Mouse (Mus musculus) neural tube, embryonic 14.5 days (tissue): ENCODE measurements around the gene 9530003J23Rik. TPM values are rescaled to one million over a fixed set of nuclear protein-coding genes. Genes with fewer than 3 reads are reported as not detected.

Source experiments
- ATAC-seq: fragments of 200-750 bp; cut with Nextera tagmentation; 2 replicates; pipeline ENCODE4 v1.8.0; 2017; ENCODE audit warnings: low read depth, mild to moderate bottlenecking, moderate TSS enrichment, moderate library complexity
- H3K27ac ChIP-seq: fragments of 300-500 bp; sonication (generic); 2 replicates; pipeline ENCODE4 v1.5.1; 2014; ENCODE audit warnings: low read depth, mild to moderate bottlenecking, control low read depth, low read length, moderate library complexity, mixed read lengths
- H3K27me3 ChIP-seq: fragments of 300-500 bp; sonication (generic); 2 replicates; pipeline ENCODE4 v1.6.1; 2014; ENCODE audit warnings: low read length; ENCODE audit not compliant: control insufficient read depth, insufficient read depth
- H3K36me3 ChIP-seq: fragments of 300-500 bp; sonication (generic); 2 replicates; pipeline ENCODE4 v1.6.1; 2014; ENCODE audit warnings: low read length, mixed read lengths; ENCODE audit not compliant: control insufficient read depth, insufficient read depth
- H3K4me1 ChIP-seq: fragments of 300-500 bp; sonication (generic); 2 replicates; pipeline ENCODE4 v1.6.1; 2014; ENCODE audit warnings: low read length; ENCODE audit not compliant: control insufficient read depth, insufficient read depth
- H3K4me2 ChIP-seq: fragments of 300-500 bp; sonication (generic); 2 replicates; pipeline ENCODE4 v1.6.1; 2014; ENCODE audit warnings: mild to moderate bottlenecking, low read depth, low read length, control low read depth
- H3K4me3 ChIP-seq: fragments of 300-500 bp; sonication (generic); 2 replicates; pipeline ENCODE4 v1.5.1; 2014; ENCODE audit warnings: low read depth, low read length, control low read depth, mixed read lengths
- H3K9ac ChIP-seq: fragments of 300-500 bp; sonication (generic); replicated peaks from 2 replicates; pipeline ENCODE4 v1.6.1; 2014; ENCODE audit warnings: low read depth, mild to moderate bottlenecking, control low read depth, low read length, mixed read lengths
- H3K9me3 ChIP-seq: fragments of 300-500 bp; sonication (generic); 2 replicates; pipeline ENCODE4 v1.6.1; 2016; ENCODE audit warnings: low read length; ENCODE audit not compliant: control insufficient read depth
- WGBS: fragments of 180-500 bp; shearing (Covaris S2); extraction: QIAGEN DNeasy Blood & Tissue Kit; methylation state at CpG from one replicate; pipeline ENCODE4 v1.1.7; 2014; 5-methylcytosine and 5-hydroxymethylcytosine counted together
- polyA plus RNA-seq: library from polyadenylated mRNA; unstranded; fragments of >200 nt; fragmentation: Nextera tagmentation; extraction: Ambion mirVana; gene quantifications from 2 replicates; pipeline ENCODE4 v1.2.1, GENCODE M21; 2014

9530003J23Rik gene
- polyA plus RNA-seq, 1 experiment from 2014 or later, result not detected

DNA sequence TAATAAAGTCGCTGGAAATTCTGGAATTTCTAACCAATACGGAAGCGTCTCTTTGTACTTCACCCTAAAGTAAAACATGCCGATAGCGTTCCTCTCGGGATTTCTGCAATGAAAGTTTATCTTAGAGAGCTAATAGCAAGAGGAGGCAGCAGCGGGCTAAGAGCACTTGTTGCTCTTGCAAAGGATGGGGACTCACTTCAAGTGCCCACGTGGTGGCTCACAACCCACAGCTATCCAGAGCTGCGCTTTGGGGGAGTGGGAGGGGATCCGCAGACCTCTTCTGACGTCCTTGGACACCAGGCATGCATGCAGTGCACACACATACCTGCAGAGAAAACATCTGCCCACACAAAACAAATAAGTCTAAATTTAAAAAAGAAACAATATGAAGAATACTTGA, 2.6 kb downstream of the 9530003J23Rik start:
- no peak for ATAC-seq
- 64% methylated on average over 11 of the region's 11 CpGs for WGBS
- Histone ChIP-seq H3K4me1 (no peaks in the 10 kb centered on the region), H3K9me3 (no peaks in the 10 kb centered on the region), H3K9ac (no peak overlapping the region), H3K4me3 (no peak overlapping the region), H3K27ac (no peak overlapping the region), H3K36me3 (no peaks in the 10 kb centered on the region), H3K27me3 (no peaks in the 10 kb centered on the region), H3K4me2 (no peak overlapping the region)

DNA sequence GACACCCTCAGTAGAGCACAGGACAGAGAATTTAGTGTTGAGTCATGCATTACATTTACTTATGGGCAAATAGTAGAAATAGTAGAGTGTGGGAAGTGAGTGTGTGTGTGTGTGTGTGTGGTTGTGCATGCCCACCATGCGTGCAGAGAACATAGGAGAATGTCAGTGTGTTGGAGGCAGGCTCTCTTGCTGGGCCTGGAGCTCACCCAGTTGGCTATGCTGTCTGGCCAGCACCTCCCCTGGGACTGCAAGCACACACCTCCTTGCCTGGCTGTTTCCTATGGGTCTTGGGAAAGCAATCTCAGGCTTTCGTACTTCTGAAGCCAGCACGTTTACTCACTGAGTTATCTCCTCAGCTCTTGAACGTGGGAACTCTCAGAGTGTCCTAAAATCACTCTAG, 3.7 kb downstream of the 9530003J23Rik start:
- no peak for ATAC-seq
- no peaks in the 10 kb centered on the region for H3K4me1 ChIP-seq
- no peaks in the 10 kb centered on the region for H3K9me3 ChIP-seq
- no peaks in the 10 kb centered on the region for H3K27me3 ChIP-seq
- no peak overlapping the region for H3K9ac ChIP-seq
- H3K27ac ChIP-seq, result no peak overlapping the region
- 76% methylated on average over 4 of the region's 4 CpGs for WGBS
- no peaks in the 10 kb centered on the region for H3K36me3 ChIP-seq
- no peak overlapping the region for H3K4me2 ChIP-seq
- H3K4me3 ChIP-seq, result no peak overlapping the region

DNA sequence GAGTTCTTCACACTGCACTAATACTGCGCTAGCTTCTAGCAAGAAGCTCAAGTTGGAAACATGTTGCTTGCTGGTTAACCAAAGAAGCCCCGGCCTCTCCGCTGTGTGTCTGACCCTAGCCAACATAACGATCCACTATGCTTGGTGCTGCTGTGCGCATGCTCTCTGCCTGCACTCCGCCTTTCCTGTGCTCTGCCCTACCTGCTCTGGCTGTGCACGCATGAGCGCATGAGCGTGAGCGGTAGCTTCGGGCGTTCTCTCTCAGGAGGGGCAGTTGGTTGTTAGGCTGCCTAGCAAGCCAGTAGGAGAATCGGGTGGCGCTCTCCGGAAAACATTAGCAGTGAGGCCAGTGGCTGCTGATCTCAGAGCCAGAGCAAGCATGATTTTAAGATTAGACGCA, 8.7 kb downstream of the 9530003J23Rik start:
- Histone ChIP-seq H3K4me2 (no peak overlapping the region), H3K36me3 (no peaks in the 10 kb centered on the region), H3K4me1 (0 out of 2 replicates have a peak, but pooled peaks cover 2% of the 10 kb centered on the region), H3K9ac (no peak overlapping the region), H3K9me3 (no peaks in the 10 kb centered on the region), H3K27ac (no peak overlapping the region), H3K4me3 (no peak overlapping the region), H3K27me3 (no peaks in the 10 kb centered on the region)
- 72% methylated on average over 16 of the region's 16 CpGs for WGBS
- 0 out of 2 replicates have a peak, but pooled peaks have one; percentile 19 for ATAC-seq

DNA sequence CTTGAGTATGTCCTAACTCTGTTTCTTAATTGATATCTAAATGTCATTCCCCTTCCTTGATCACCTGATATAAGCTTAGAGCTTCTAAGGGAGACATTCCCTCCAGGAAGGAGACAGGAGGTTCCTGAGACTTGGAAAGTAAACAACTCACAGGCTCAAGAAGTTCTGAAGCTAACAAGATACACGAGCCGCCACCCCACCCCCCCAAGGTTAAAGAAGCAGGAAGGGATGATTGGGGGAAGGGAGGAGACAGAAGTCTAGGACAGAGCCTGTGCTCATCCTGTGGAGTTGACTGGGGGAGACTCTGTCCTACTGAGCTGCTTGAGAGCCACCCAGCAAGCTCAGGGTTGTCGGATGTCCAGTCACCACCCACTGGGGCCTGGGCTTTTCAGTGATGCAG, 12.5 kb downstream of the 9530003J23Rik start:
- peaks cover 15% of the 10 kb centered on the region for H3K4me1 ChIP-seq
- WGBS, result 74% methylated on average over 3 of the region's 3 CpGs
- H3K9me3 ChIP-seq, result no peaks in the 10 kb centered on the region
- ATAC-seq, result no peak
- H3K27ac ChIP-seq, result no peak overlapping the region
- H3K27me3 ChIP-seq, result no peaks in the 10 kb centered on the region
- H3K4me2 ChIP-seq, result no peak overlapping the region
- peaks cover 11% of the 10 kb centered on the region; the same call in 1 of the 2 replicates for H3K36me3 ChIP-seq
- H3K9ac ChIP-seq, result no peak overlapping the region
- H3K4me3 ChIP-seq, result no peak overlapping the region

DNA sequence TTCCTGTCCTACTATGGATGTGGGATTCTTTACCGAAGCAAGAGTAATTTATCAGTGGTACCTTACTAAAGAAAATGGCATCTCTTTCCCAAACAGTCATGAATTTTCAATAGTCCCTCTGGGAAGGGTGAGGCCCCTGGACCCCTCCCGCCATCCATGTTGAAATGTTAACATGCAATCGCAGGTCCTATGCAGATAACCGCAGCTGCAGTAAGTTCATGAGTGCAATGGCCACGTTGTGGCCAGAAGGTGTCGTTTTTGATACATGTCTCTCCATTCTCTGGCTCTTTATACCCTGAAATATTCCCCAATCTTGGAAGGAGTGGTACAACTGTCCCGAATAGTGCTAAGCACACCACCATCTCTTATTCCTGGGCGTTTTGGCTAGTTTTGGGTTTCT, 13.4 kb downstream of the 9530003J23Rik start:
- H3K27ac ChIP-seq, result no peak overlapping the region; the same call in 1 of the 2 replicates
- WGBS, result 57% methylated on average over 8 of the region's 8 CpGs

DNA sequence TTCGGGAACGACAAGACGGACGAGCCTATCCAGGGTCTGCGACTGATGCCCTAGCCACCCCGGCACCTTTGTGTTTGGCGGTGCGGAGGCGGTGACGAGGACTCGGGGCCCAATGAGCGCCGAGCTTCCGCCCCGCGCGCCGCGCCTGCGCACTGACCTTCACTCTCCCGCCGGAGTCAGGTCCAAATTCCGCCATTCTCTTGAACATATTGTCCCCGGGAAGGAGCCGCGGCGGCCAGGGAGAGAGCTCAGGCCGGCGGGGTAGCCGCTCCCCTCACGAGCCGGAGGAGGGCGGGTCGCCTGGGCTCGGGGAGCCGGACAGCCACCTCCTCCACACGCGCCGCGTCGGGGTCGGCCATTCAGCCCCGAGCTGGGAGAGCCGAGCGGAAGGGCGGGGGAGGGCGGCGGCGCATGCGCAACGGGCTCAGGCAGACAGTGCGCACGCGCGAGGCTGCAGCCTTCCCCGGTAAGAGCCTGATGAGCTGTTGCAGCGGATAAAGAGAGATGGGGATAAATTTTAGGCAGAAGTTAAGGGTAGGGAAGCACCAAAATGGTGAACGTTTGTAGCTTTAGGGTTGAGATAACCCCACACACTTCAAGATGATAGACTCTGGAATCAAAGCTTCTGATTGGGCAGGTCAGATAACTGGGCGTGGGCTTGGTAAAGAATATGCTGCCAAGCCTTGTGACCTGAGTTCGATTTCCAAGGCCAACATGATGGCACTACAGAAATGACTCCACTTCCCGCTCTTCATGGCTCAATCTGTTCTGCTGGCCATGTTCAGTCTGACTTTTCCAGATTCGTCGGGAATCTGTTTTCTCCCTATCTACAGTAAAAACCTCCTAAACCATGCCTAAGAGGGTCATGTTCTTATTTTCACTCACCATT, 14.2 kb downstream of the 9530003J23Rik start, which contains the start of gene Yeats4:
Gene Yeats4, minus strand, starts transcription at position 406 of the 889 bp plus-strand sequence.
- Histone ChIP-seq H3K27me3 (no peaks in the 10 kb centered on the region), H3K4me1 (peaks cover 15% of the 10 kb centered on the region), H3K9ac (peak within 1 kb of the TSS; percentile 71), H3K4me2 (peak within 1 kb of the TSS; percentile 80), H3K9me3 (no peaks in the 10 kb centered on the region), H3K4me3 (peak within 1 kb of the TSS; percentile 58), H3K36me3 (peaks cover 21% of the 10 kb centered on the region), H3K27ac (peak within 1 kb of the TSS; percentile 95)
- WGBS, result 1% methylated on average over 63 of the region's 63 CpGs
- peak; percentile 97 for ATAC-seq

More for the DNA sequence above, 13.4 kb downstream of the 9530003J23Rik start:
- Histone ChIP-seq H3K4me3 (peak overlapping the region; percentile 58; the same call in 1 of the 2 replicates), H3K4me2 (peak overlapping the region; percentile 80), H3K36me3 (peaks cover 14% of the 10 kb centered on the region; the same call in 1 of the 2 replicates), H3K4me1 (peaks cover 15% of the 10 kb centered on the region), H3K9me3 (no peaks in the 10 kb centered on the region), H3K27me3 (no peaks in the 10 kb centered on the region), H3K9ac (no peak overlapping the region)
- ATAC-seq, result no peak

DNA sequence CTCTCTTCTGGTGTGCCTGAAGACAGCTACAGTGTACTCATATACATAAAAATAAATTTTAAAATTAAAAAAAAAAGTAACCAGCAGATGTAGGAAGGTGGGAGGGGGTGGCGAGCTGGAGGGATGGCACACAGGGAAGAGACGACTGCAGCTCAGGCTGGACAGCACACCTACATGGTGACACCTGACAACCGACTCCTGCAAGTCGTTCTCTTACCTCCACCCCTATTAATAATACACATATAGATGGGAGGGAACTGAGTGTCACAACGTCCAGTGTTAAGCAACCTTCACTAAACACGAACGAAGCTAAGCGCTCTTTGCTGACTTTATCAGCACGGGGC, 14.8 kb downstream of the 9530003J23Rik start:
- Histone ChIP-seq H3K27me3 (no peaks in the 10 kb centered on the region), H3K36me3 (peaks cover 21% of the 10 kb centered on the region), H3K4me2 (peak overlapping the region; percentile 80), H3K4me1 (peaks cover 15% of the 10 kb centered on the region), H3K9ac (peak overlapping the region; percentile 71), H3K4me3 (peak overlapping the region; percentile 58), H3K9me3 (no peaks in the 10 kb centered on the region), H3K27ac (peak overlapping the region; percentile 95)
- peak; percentile 62; the same call in 1 of the 2 replicates for ATAC-seq
- 1% methylated on average over 9 of the region's 9 CpGs for WGBS

DNA sequence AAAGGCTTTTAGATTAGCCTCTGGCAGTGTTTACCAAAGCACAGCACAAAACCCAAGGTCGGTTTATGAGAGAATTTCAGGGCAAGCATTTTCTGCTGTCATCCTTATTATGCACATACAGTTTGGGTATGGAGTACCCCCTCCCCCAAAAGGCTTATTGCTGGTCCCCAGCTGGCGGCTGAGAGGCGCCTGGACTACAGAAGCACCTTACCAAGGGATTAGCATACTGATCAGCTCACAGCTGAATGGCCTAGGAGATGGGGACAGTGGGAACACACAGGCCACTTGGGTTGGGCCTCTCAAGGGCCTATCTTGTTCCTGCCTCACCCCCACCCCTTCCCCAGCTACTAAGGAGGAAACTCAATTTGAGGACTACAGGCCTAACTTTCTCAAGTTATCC, 15.7 kb downstream of the 9530003J23Rik start:
- Histone ChIP-seq H3K27me3 (no peaks in the 10 kb centered on the region), H3K36me3 (peaks cover 29% of the 10 kb centered on the region), H3K4me2 (peak overlapping the region; percentile 6; the same call in 1 of the 2 replicates), H3K9ac (no peak overlapping the region), H3K4me3 (no peak overlapping the region), H3K4me1 (peaks cover 15% of the 10 kb centered on the region), H3K27ac (no peak overlapping the region), H3K9me3 (no peaks in the 10 kb centered on the region)
- 71% methylated on average over 3 of the region's 3 CpGs for WGBS
- no peak for ATAC-seq

DNA sequence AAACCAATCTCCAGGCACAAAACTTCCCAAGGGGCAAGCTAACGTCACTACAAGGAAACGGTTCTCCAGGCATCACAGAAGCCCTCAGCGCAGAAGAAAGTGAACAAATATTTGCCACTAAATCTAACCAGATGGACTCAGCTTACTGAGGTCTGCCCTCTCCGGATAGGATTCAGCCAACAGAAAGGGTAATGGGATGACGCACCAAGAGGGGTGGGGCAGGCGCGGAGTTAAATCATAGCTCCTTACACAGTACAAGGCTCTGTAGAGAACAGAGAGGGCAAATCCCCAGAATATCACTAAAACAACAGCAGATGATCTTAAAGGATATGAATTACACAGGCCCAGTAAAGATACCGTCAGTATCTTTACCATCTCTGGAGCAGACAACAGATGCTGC, 20.2 kb downstream of the 9530003J23Rik start:
- Histone ChIP-seq H3K27ac (no peak overlapping the region), H3K4me3 (no peak overlapping the region), H3K36me3 (peaks cover 53% of the 10 kb centered on the region), H3K9me3 (no peaks in the 10 kb centered on the region), H3K4me1 (peaks cover 8% of the 10 kb centered on the region), H3K4me2 (no peak overlapping the region), H3K27me3 (no peaks in the 10 kb centered on the region), H3K9ac (no peak overlapping the region)
- WGBS, result 96% methylated on average over 8 of the region's 8 CpGs
- no peak for ATAC-seq
